Mouse (Mus musculus) liver, embryonic 14.5 days (tissue): ENCODE data around the gene Gm8011.
"Not testable (repeated sequence)": the region's sequence is repeated elsewhere in the genome, so short reads cannot be mapped to it uniquely, and the experiment has no call there.

Experiments
- CTCF ChIP-seq: IDR thresholded peaks from 2 replicates; pipeline ENCODE4 v1.5.1; 2016; ENCODE audit warnings: antibody characterized with exemption, low read depth, control low read depth
- EP300 ChIP-seq: IDR thresholded peaks from 2 replicates; pipeline ENCODE4 v1.6.1; 2016; ENCODE audit warnings: antibody characterized with exemption, low read depth

- not testable (repeated sequence) for TF ChIP-seq EP300, CTCF
Observed at GRCm38 (mm10) chr14:42463581-42463980, at the start of gene Gm8011.
